Mouse (Mus musculus) 416B (cell line): ENCODE measurements around the gene Olfr573-ps1.

Source experiments
- DNase-seq: peaks from one replicate; pipeline ENCODE4 v3.0.0; 2011; ENCODE audit warnings: low read depth

Olfr573-ps1 gene

GRCm38 (mm10) chr7:102942475-102942874, at the start of gene Olfr573-ps1:
Gene Olfr573-ps1 (minus strand): TSS chr7:102942575.
- no peak for DNase-seq

- DNase-seq, result no peak
Observed at GRCm38 (mm10) chr7:102989224-102989623, 46.8 kb upstream of the Olfr573-ps1 start, which contains the start of gene Olfr578. Gene Olfr578 (minus strand): TSS chr7:102989324.

- DNase-seq, result no peak
Observed at GRCm38 (mm10) chr7:102975843-102976242, 33.5 kb upstream of the Olfr573-ps1 start, which contains the start of gene Olfr577. Gene Olfr577 (minus strand): TSS chr7:102975943.

- no peak for DNase-seq
Observed at GRCm38 (mm10) chr7:102974399-102974798, 32.0 kb upstream of the Olfr573-ps1 start.

GRCm38 (mm10) chr7:102962360-102962759, 20.0 kb upstream of the Olfr573-ps1 start, which contains the start of gene Olfr576:
Gene Olfr576 (plus strand): TSS chr7:102962660.
- no peak for DNase-seq

GRCm38 (mm10) chr7:102958593-102958992, 16.2 kb upstream of the Olfr573-ps1 start, which contains the start of gene Olfr575:
Gene Olfr575 (minus strand): TSS chr7:102958775.
- DNase-seq, result peak; percentile 2

GRCm38 (mm10) chr7:102958137-102958536, 15.8 kb upstream of the Olfr573-ps1 start:
- no peak for DNase-seq

GRCm38 (mm10) chr7:102950732-102951131, 8.4 kb upstream of the Olfr573-ps1 start:
- no peak for DNase-seq

- no peak for DNase-seq
Observed at GRCm38 (mm10) chr7:102948167-102948566, 5.8 kb upstream of the Olfr573-ps1 start, which contains the start of gene Olfr574. Gene Olfr574 (plus strand): TSS chr7:102948467.

- no peak for DNase-seq
Observed at GRCm38 (mm10) chr7:102943417-102943816, 1.0 kb upstream of the Olfr573-ps1 start.

- no peak for DNase-seq
Observed at GRCm38 (mm10) chr7:102927105-102927504, 15.3 kb downstream of the Olfr573-ps1 start.

GRCm38 (mm10) chr7:102924109-102924508, 18.3 kb downstream of the Olfr573-ps1 start, which contains the start of gene Olfr572:
Gene Olfr572 (plus strand): TSS chr7:102924409.
- no peak for DNase-seq

GRCm38 (mm10) chr7:102919632-102920031, 22.7 kb downstream of the Olfr573-ps1 start:
- DNase-seq, result peak; percentile 71

- DNase-seq, result no peak
Observed at GRCm38 (mm10) chr7:102917032-102917875, 25.1 kb downstream of the Olfr573-ps1 start, which contains the start of gene Olfr571. Gene Olfr571 (minus strand): TSS chr7:102917536.

GRCm38 (mm10) chr7:102916405-102916804, 26.0 kb downstream of the Olfr573-ps1 start:
- no peak for DNase-seq

- DNase-seq, result no peak
Observed at GRCm38 (mm10) chr7:102915261-102915660, 27.1 kb downstream of the Olfr573-ps1 start.
